Comparison of ENCODE assay signal across 21 mouse cellular contexts in the genomic region with DNA sequence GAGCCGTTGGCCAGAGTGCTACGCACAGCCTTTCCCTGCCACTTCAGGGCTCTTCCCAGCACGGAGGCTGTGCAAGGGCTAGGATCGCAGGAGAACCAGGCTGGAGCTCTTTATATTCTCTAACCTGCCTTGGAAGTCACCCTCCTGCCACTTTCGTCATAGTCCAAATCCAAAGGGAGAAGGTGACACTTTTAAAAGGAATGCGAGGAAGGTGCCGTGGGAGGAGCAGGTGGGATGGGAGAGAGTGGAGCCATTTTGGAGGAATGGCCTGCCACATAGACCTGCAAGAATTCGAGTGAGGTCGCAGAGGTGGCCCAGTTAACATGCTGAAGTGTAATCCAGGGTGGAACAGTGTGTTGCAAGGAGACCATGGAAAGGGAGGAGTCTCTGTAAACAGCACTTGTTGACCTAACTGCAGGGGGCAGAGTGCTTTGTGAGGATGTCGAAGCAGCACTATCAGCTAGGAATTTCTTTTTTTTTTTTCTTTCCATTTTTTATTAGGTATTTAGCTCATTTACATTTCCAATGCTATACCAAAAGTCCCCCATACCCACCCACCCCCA.
DNase-seq lines count a peak whose midpoint lies in the region; TF ChIP-seq lines count a peak whose summit lies in the region.
"Had no signal": no experiment of that assay in that cellular context is flagged by ENCODE, and none has a peak within 500 bp of the region (broad histone marks: within the 10 kb centered on the region; RNA-seq: fewer than 3 reads in every experiment).

No protein-coding gene starts in this region.

- H3K9ac ChIP-seq in liver, adult 2 months (ENCODE audit: low read depth, low read length), result no peak overlapping the region
- H3K9ac ChIP-seq: forebrain, embryonic 13.5 days; forebrain, postnatal 0 days; hindbrain, embryonic 13.5 days had no signal

- no peaks in the 10 kb centered on the region for H3K36me3 ChIP-seq in liver, adult 2 months (ENCODE audit: control insufficient read depth, insufficient read depth, low read length)
- H3K36me3 ChIP-seq: embryonic facial prominence, embryonic 10.5 days; heart, embryonic 10.5 days; hindbrain, embryonic 13.5 days had no signal

- no peaks in the 10 kb centered on the region for H3K27me3 ChIP-seq in liver, adult 2 months (ENCODE audit: control insufficient read depth, insufficient read depth, low read length)
- H3K27me3 ChIP-seq: forebrain, embryonic 13.5 days; hindbrain, embryonic 13.5 days had no signal

- H3K4me3 ChIP-seq in liver, adult 2 months (ENCODE audit: insufficient read depth, low read depth, low read length), result no peak overlapping the region
- H3K4me3 ChIP-seq: embryonic facial prominence, embryonic 10.5 days; forebrain, embryonic 13.5 days; gastrocnemius, adult 2 months; heart, embryonic 10.5 days; hindbrain, embryonic 13.5 days had no signal

- 69% methylated on average over 10 of the region's 10 CpGs for WGBS in liver, adult 2 months

- DNase-seq in liver, adult 2 months (ENCODE audit: extremely low read depth, low read depth, low spot score), result peak; percentile 26
- no peak for DNase-seq in liver
- peak; percentile 5 for DNase-seq in 3T3-L1 (ENCODE audit: low read depth, low spot score)
- peak; percentile 29 for DNase-seq in ES-CJ7 (ENCODE audit: low read depth, low spot score)
- peak; percentile 40 for DNase-seq in yolk sac, embryonic 10.5 days (ENCODE audit: low spot score)
- DNase-seq in frontal cortex, postnatal 36 days (ENCODE audit: low spot score in 2 of 2), result no peak
- DNase-seq: adrenal gland, adult 2 months; adrenal gland, postnatal 25 days; B cell, adult 2 months; cerebellum, adult 18-20 months; cerebellum, adult 9-11 months; cerebellum, postnatal 36 days; forebrain, postnatal 0 days; gastrocnemius, adult 2 months; gastrocnemius, postnatal 25 days; heart, postnatal 10 days; heart, postnatal 4 days had no signal

- TF ChIP-seq CTCF in liver, adult 2 months (IDR thresholded peaks at IDR 0.05; ENCODE audit: low read depth, low read length), result no peak

- TF ChIP-seq POLR2A in liver, adult 2 months (IDR thresholded peaks at IDR 0.05; ENCODE audit: extremely low read depth, insufficient read depth, low read length), result no peak

- H3K79me2 ChIP-seq in liver, adult 2 months (ENCODE audit: control insufficient read depth, insufficient read depth, low read length), result no peaks in the 10 kb centered on the region

- H3K27ac ChIP-seq in liver, adult 2 months (replicated peaks; ENCODE audit: insufficient read depth, low read depth, low read length), result no peak overlapping the region
- H3K27ac ChIP-seq: embryonic facial prominence, embryonic 10.5 days; forebrain, embryonic 13.5 days; gastrocnemius, adult 2 months; heart, embryonic 10.5 days; hindbrain, embryonic 13.5 days had no signal

- H3K4me1 ChIP-seq in liver, adult 2 months (ENCODE audit: control insufficient read depth, insufficient read depth, low read length), result no peaks in the 10 kb centered on the region
- H3K4me1 ChIP-seq: hindbrain, embryonic 13.5 days had no signal

Comparison
In these comparisons a context has a peak if more than half of its experiments do, and no peak if none do; other contexts are left out.
1. DNase-seq: peak in liver, adult 2 months (single experiment), 3T3-L1 (single experiment), ES-CJ7 (single experiment) and yolk sac, embryonic 10.5 days (single experiment); none in liver (single experiment) and frontal cortex, postnatal 36 days (0 of 2).